Mouse (Mus musculus): ENCODE data around the gene Fgfr2.
A peak's percentile ranks its signal among the peaks of the same experiment; 100 is the strongest.

The Fgfr2 gene

GRCm38 (mm10) chr7:131746752-131747151 lies 1376.4 kb downstream of the Fgfr2 start:
- DNase-seq = peak; percentile 1

- no peak for DNase-seq
These were observed 1380.0 kb downstream of the Fgfr2 start for GRCm38 (mm10) chr7:131743193-131743592.

GRCm38 (mm10) chr7:131722783-131723575 lies 1400.2 kb downstream of the Fgfr2 start:
- no peak for DNase-seq

GRCm38 (mm10) chr7:131722316-131722715 lies 1400.8 kb downstream of the Fgfr2 start:
- no peak for DNase-seq

GRCm38 (mm10) chr7:131718280-131718679 lies 1404.9 kb downstream of the Fgfr2 start:
- no peak for DNase-seq

- no peak for DNase-seq
These were observed 1410.1 kb downstream of the Fgfr2 start for GRCm38 (mm10) chr7:131713076-131713475.

- DNase-seq = no peak
These were observed 1426.3 kb downstream of the Fgfr2 start for GRCm38 (mm10) chr7:131696889-131697288.

- DNase-seq = no peak
These were observed 1435.8 kb downstream of the Fgfr2 start for GRCm38 (mm10) chr7:131687324-131687723.

- DNase-seq = no peak
These were observed 1446.0 kb downstream of the Fgfr2 start for GRCm38 (mm10) chr7:131677126-131677525.

GRCm38 (mm10) chr7:131670586-131670985 lies 1452.6 kb downstream of the Fgfr2 start:
- no peak for DNase-seq

- DNase-seq = no peak
These were observed 1453.8 kb downstream of the Fgfr2 start for GRCm38 (mm10) chr7:131669326-131669725.

GRCm38 (mm10) chr7:131660726-131661125 lies 1462.4 kb downstream of the Fgfr2 start:
- DNase-seq = no peak

GRCm38 (mm10) chr7:131656017-131656416 lies 1467.1 kb downstream of the Fgfr2 start:
- DNase-seq = no peak

- no peak for DNase-seq
These were observed 1469.7 kb downstream of the Fgfr2 start for GRCm38 (mm10) chr7:131653416-131653815.

GRCm38 (mm10) chr7:131651921-131652694 lies 1471.0 kb downstream of the Fgfr2 start:
- DNase-seq = no peak

- DNase-seq = no peak
These were observed 1472.9 kb downstream of the Fgfr2 start for GRCm38 (mm10) chr7:131650277-131650676.

- no peak for DNase-seq
These were observed 1474.9 kb downstream of the Fgfr2 start for GRCm38 (mm10) chr7:131648276-131648675.

- DNase-seq = no peak
These were observed 1475.6 kb downstream of the Fgfr2 start for GRCm38 (mm10) chr7:131647583-131647982.

GRCm38 (mm10) chr7:131644586-131644985 lies 1478.6 kb downstream of the Fgfr2 start:
- DNase-seq = no peak

- no peak for DNase-seq
These were observed 1479.1 kb downstream of the Fgfr2 start for GRCm38 (mm10) chr7:131644051-131644450.

- DNase-seq = no peak
These were observed 1479.8 kb downstream of the Fgfr2 start for GRCm38 (mm10) chr7:131643341-131643840.

- no peak for DNase-seq
These were observed 1493.6 kb downstream of the Fgfr2 start for GRCm38 (mm10) chr7:131629562-131629961.

GRCm38 (mm10) chr7:131628846-131629391 lies 1494.2 kb downstream of the Fgfr2 start:
- no peak for DNase-seq

GRCm38 (mm10) chr7:131628356-131628755 lies 1494.8 kb downstream of the Fgfr2 start:
- peak; percentile 15 for DNase-seq

All from cerebellum, adult 9-10 months (tissue).